Mouse (Mus musculus) limb, embryonic 12.5 days (tissue): ENCODE measurements at regions not wholly inside any gene's neighbourhood (a gene's known extent, or its start where the extent isn't known, plus 50 kb on each side); places are given as distances from the start of the nearest gene placed in this dataset.

Experiments
- ATAC-seq: fragments of 200-750 bp; cut with Nextera tagmentation; 2 replicates; pipeline ENCODE4 v1.8.0; 2017; ENCODE audit warnings: low read depth, moderate TSS enrichment; ENCODE audit not compliant: insufficient number of reproducible peaks, insufficient read depth, low FRiP score, low TSS enrichment
- H3K27ac ChIP-seq: fragments of 300-500 bp; sonication (generic); 2 replicates; pipeline ENCODE4 v1.5.1; 2016; ENCODE audit warnings: mild to moderate bottlenecking, moderate library complexity
- H3K27me3 ChIP-seq: fragments of 300-500 bp; sonication (generic); 2 replicates; pipeline ENCODE4 v1.6.1; 2016; ENCODE audit warnings: mild to moderate bottlenecking, moderate library complexity
- H3K36me3 ChIP-seq: fragments of 300-500 bp; sonication (generic); 2 replicates; pipeline ENCODE4 v1.6.1; 2016; ENCODE audit warnings: mild to moderate bottlenecking, moderate library complexity
- H3K4me1 ChIP-seq: fragments of 300-500 bp; sonication (generic); replicated peaks from 2 replicates; pipeline ENCODE4 v1.6.1; 2016
- H3K4me2 ChIP-seq: fragments of 300-500 bp; sonication (generic); 2 replicates; pipeline ENCODE4 v1.6.1; 2016; ENCODE audit warnings: mild to moderate bottlenecking, moderate library complexity
- H3K4me3 ChIP-seq: fragments of 300-500 bp; sonication (generic); replicated peaks from 2 replicates; pipeline ENCODE4 v1.5.1; 2016; ENCODE audit warnings: mild to moderate bottlenecking
- H3K9ac ChIP-seq: fragments of 300-500 bp; sonication (generic); replicated peaks from 2 replicates; pipeline ENCODE4 v1.6.1; 2016; ENCODE audit warnings: mild to moderate bottlenecking, moderate library complexity
- H3K9me3 ChIP-seq: fragments of 300-500 bp; sonication (generic); 2 replicates; pipeline ENCODE4 v1.6.1; 2016; ENCODE audit warnings: mild to moderate bottlenecking, moderate library complexity
- WGBS: fragments of 180-500 bp; shearing (Covaris S2); methylation state at CpG from one replicate; pipeline ENCODE4 v1.1.7; 2016; 5-methylcytosine and 5-hydroxymethylcytosine counted together

DNA sequence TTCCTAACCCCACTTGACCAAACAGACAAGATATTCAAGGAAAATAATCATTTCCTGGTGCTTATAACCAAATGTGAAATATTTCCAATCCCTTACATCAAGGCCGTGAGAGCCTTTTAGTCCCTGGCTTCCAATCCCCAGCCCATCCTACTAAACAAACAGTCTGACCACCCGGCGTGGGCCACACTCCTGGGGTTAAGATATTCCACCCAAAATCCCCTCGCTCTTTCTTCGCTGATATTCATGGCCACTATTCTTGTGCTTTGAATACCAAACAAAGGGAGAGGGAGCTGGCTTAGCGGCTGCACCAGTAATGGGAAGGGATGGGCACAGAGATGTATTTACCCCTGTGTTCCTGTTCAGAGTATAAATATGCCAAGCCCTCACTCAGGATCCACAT lies 139.4 kb downstream of the Foxa2 start:
- H3K9ac ChIP-seq, result no peak overlapping the region
- no peak for ATAC-seq
- peaks cover 5% of the 10 kb centered on the region; the same call in 1 of the 2 replicates for H3K27me3 ChIP-seq
- no peaks in the 10 kb centered on the region for H3K36me3 ChIP-seq
- 0 out of 2 replicates have a peak, but pooled peaks cover 11% of the 10 kb centered on the region for H3K4me1 ChIP-seq
- no peak overlapping the region for H3K27ac ChIP-seq
- 93% methylated on average over 6 of the region's 6 CpGs for WGBS
- no peak overlapping the region for H3K4me3 ChIP-seq
- no peak overlapping the region for H3K4me2 ChIP-seq
- H3K9me3 ChIP-seq, result no peaks in the 10 kb centered on the region

DNA sequence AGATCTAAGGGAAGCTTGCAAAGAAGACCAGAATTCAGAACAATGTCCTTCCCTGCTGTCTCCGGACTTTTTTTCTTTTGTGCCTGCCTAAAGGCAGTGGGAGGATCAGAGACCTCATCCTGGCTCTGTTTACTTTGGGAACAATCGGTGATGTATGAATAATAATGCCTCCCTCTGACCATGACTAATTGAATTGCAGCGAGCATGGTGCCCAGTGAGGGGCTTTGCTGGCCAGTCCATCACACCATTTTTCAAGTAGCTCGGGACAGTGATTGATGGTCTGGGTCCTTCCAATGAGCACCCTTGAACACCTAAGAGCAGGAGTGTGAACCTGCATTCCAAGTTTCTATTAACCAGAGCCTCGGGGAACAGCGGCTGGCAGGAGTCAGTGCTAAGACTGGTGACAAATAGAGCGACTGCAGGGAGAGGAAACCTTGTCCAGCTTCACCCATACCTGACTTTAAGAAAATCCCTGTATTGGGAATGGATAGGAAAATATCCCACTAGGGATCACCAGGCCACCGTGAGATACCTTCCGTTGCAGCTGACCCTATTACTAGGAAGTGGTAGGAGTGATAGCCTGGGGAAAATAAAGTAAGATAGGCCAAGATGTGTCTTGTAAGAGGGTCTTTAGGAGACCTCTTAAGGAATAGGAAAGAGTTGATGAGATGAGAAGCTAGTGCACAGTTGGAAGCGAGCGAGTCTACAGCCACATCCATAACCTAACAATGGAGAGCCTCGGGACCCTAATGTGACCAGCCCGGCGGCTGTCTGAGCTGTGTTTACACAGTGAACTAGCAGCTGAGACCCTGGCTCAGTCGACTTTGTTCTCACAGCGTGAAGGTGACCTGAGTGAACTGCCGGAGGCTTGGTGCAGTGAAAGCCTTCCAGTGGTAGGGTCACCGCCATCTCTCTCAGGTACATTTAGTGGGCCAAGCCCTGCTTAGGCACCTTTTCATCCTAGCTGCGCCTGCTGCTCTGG lies 140.7 kb downstream of the Foxa2 start:
- Histone ChIP-seq H3K4me2 (no peak overlapping the region), H3K27me3 (peaks cover 5% of the 10 kb centered on the region; the same call in 1 of the 2 replicates), H3K9ac (no peak overlapping the region), H3K27ac (no peak overlapping the region), H3K36me3 (no peaks in the 10 kb centered on the region), H3K9me3 (no peaks in the 10 kb centered on the region), H3K4me1 (0 out of 2 replicates have a peak, but pooled peaks cover 11% of the 10 kb centered on the region), H3K4me3 (no peak overlapping the region)
- no peak for ATAC-seq
- WGBS, result 34% methylated on average over 19 of the region's 19 CpGs

DNA sequence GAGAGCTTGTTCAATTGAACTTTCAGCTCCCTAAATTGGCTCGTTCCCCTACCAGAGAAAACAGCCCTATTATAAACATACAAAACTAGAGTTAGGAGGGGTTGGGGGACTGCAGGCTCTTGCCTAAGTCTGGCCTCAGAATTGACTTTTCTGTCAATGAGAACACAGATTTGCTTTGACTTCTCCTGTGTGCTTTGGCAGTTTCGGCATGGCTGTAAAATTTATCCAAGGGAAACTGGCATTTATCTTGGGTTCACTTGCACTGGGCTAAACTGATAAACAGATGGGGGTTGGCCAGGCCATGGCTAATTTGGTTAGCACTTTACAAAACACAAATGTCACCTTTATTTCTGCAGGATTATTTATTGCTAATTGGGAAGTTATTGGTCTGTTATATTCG lies 141.7 kb downstream of the Foxa2 start:
- Histone ChIP-seq H3K27me3 (peaks cover 5% of the 10 kb centered on the region; the same call in 1 of the 2 replicates), H3K27ac (no peak overlapping the region), H3K9ac (no peak overlapping the region), H3K36me3 (no peaks in the 10 kb centered on the region), H3K4me3 (no peak overlapping the region), H3K4me2 (no peak overlapping the region), H3K9me3 (no peaks in the 10 kb centered on the region), H3K4me1 (0 out of 2 replicates have a peak, but pooled peaks cover 11% of the 10 kb centered on the region)
- no peak for ATAC-seq
- WGBS, result 29% methylated on average over 3 of the region's 3 CpGs

DNA sequence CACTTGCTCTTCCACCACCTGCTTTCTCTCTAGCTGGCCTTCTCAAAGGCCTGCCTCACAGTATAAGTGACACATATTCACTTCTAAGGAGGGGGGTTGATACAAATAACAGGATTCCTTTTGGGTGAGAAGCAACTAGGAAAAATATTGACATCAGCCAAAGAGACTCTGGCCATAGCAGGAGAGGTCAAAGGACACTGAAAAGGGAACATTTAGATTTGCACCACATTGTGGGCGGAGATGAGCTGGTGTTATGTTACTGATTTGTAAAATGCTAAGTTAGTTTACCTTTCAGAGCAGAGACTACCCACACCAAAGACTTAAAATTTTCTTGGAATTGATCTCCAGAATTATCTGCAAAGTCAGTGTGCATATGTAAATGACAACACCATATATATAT lies 147.5 kb downstream of the Foxa2 start:
- no peak overlapping the region for H3K4me2 ChIP-seq
- WGBS, result 83% methylated on average over 1 of the region's 1 CpGs
- H3K27me3 ChIP-seq, result no peaks in the 10 kb centered on the region
- no peak overlapping the region for H3K27ac ChIP-seq
- no peaks in the 10 kb centered on the region for H3K4me1 ChIP-seq
- no peaks in the 10 kb centered on the region for H3K9me3 ChIP-seq
- H3K9ac ChIP-seq, result no peak overlapping the region
- no peak for ATAC-seq
- H3K36me3 ChIP-seq, result no peaks in the 10 kb centered on the region
- no peak overlapping the region for H3K4me3 ChIP-seq

DNA sequence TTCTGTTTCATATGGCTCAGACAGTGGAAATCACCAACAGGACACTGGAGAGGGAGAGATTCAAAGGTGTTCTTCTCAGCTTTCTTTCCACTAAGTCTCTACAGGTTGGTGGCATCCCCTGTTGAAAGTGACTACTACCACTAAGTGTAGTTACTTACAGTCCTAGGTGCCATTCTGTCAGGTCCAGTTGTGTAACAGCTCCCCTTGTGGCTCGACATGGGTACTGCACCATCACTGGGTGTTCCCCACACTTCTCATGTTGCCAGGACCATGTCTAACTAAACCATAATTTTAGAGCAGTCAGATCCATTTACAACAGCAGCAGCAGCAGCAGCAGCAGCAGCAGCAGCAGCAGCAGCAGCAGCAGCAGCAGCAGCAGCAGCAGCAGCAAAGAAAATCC lies 151.1 kb downstream of the Foxa2 start:
- Histone ChIP-seq H3K27me3 (no peaks in the 10 kb centered on the region), H3K27ac (no peak overlapping the region), H3K9ac (no peak overlapping the region), H3K36me3 (no peaks in the 10 kb centered on the region), H3K4me1 (no peaks in the 10 kb centered on the region), H3K9me3 (no peaks in the 10 kb centered on the region), H3K4me3 (no peak overlapping the region), H3K4me2 (no peak overlapping the region)
- 3% methylated on average over 1 of the region's 1 CpGs for WGBS
- no peak for ATAC-seq

DNA sequence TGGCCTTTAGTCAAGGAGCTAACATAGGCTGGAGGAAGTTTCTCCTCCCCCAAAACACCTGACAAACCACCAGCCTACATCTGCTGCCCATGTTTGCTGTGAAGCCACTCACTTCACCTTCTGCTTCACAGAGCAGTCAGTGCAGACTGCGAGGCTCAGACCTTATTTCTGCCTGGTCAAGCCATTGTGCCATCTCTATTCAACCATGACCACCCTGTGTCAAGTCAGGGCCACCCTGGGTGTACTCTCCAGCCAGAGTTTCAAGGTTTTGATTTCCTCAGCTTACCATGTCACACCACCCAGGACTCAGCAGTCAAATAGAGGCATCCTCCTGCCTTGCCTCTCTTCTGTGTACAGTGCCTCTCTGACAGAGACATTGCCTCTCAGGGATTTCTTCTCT lies 152.6 kb downstream of the Foxa2 start:
- no peaks in the 10 kb centered on the region for H3K36me3 ChIP-seq
- WGBS, result 61% methylated on average over 1 of the region's 1 CpGs
- no peak for ATAC-seq
- H3K9ac ChIP-seq, result no peak overlapping the region
- no peak overlapping the region for H3K4me2 ChIP-seq
- no peaks in the 10 kb centered on the region for H3K27me3 ChIP-seq
- H3K9me3 ChIP-seq, result no peaks in the 10 kb centered on the region
- H3K4me1 ChIP-seq, result no peaks in the 10 kb centered on the region
- no peak overlapping the region for H3K27ac ChIP-seq
- H3K4me3 ChIP-seq, result no peak overlapping the region

DNA sequence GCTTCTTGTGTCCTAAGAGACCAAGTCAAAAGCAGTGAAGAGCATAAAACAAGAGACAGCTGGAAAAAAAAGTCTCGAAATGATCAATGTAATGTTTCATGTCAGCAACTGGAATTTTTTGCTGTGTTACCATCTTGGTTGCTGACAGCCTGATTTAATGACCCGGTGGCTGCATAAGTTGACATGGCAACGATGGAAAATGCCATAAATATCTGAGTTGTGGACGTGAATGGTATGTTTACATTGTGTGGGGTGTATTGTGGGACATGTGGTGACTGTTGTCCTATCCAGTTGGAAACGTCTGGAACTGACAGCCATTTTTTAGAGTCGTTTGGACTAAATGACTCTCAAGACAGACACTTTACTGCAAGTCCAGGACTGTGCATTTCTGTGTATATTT lies 160.6 kb downstream of the Foxa2 start:
- 39% methylated on average over 6 of the region's 6 CpGs for WGBS
- no peak overlapping the region for H3K9ac ChIP-seq
- no peaks in the 10 kb centered on the region for H3K9me3 ChIP-seq
- H3K4me1 ChIP-seq, result 0 out of 2 replicates have a peak, but pooled peaks cover 8% of the 10 kb centered on the region
- no peaks in the 10 kb centered on the region for H3K36me3 ChIP-seq
- no peak for ATAC-seq
- H3K4me3 ChIP-seq, result no peak overlapping the region
- no peak overlapping the region for H3K27ac ChIP-seq
- no peak overlapping the region for H3K4me2 ChIP-seq
- H3K27me3 ChIP-seq, result no peaks in the 10 kb centered on the region

DNA sequence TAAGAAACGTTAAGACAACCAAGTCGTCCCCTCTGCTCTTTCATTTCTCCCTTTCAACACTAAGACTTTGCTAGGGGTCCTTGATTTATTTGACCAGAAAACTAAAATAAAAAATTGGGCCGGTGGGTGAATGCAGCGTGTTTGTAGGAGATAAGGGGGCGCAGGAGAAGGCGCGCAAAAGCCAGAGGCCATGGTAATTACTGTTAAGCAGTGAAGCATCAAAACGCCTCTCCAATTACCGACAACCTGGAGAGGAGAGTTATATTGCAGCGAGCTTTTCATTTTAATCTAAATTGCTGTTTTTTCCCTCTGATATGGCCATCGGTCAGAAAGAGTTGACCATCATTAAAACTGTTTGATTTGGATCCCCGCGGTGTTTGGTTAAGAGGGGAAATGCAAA lies 168.9 kb downstream of the Foxa2 start:
- Histone ChIP-seq H3K4me2 (peak overlapping the region; percentile 54; the same call in 1 of the 2 replicates), H3K4me1 (peaks cover 13% of the 10 kb centered on the region), H3K4me3 (no peak overlapping the region), H3K36me3 (no peaks in the 10 kb centered on the region), H3K27ac (no peak overlapping the region), H3K9ac (no peak overlapping the region), H3K27me3 (peaks cover 26% of the 10 kb centered on the region), H3K9me3 (no peaks in the 10 kb centered on the region)
- WGBS, result 23% methylated on average over 13 of the region's 13 CpGs
- ATAC-seq, result no peak

DNA sequence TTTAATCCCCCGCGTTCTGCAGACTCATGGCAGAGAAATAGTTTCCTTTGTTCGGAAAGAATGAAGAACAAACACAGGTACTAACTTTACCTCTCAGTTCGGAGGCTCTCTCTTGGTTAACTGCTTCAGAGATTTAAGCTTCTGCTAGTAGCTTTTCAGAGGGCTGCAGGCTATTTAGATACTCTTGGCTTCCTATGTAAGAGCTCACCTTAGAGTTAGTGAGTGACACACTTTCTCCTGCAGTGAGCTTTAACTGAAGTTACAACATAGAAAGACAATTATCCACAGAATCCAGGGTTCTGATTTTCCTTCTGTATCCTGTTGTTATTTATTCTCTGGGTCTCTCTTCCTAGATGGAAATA lies 169.2 kb downstream of the Foxa2 start:
- H3K27me3 ChIP-seq, result peaks cover 26% of the 10 kb centered on the region
- H3K4me1 ChIP-seq, result peaks cover 13% of the 10 kb centered on the region
- H3K4me3 ChIP-seq, result peak overlapping the region; percentile 29
- H3K9ac ChIP-seq, result no peak overlapping the region
- ATAC-seq, result no peak
- 19% methylated on average over 4 of the region's 4 CpGs for WGBS
- peak overlapping the region; percentile 54 for H3K4me2 ChIP-seq
- H3K27ac ChIP-seq, result no peak overlapping the region
- H3K36me3 ChIP-seq, result no peaks in the 10 kb centered on the region
- no peaks in the 10 kb centered on the region for H3K9me3 ChIP-seq

DNA sequence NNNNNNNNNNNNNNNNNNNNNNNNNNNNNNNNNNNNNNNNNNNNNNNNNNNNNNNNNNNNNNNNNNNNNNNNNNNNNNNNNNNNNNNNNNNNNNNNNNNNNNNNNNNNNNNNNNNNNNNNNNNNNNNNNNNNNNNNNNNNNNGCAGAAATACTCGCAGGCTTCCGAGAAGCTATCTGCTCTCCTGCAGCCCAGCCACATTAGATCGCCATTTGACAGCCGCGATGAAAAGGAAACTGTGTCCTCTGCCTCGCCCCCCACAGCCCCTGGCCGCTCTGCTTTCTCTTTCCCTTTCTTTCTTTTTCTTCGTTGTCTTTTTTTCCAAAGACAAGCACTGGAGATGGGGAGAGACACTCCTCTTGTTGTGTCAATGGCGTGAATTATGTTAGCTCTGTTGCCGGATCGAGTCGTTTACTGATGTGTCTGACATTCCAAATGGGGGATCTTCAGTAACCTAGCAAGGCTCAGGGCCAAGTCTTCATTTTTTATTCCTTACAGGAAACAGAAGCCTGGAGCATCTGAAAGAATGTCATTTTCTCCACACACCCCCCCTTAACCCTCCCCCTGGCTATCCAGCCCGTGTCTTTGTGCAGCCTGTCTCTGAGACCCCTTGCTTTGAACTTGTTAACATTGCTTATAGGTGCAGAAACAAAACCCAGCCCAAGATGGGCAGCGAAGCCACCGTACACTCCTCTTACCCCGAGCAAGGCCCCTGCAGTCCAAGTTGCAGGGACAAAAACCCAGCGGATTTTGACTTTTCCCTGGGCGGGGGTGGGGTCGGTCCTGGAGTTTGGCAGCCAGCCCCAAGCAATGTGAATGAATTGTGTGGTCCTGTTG lies 169.8 kb downstream of the Foxa2 start:
- no peaks in the 10 kb centered on the region for H3K9me3 ChIP-seq
- no peak for ATAC-seq
- H3K4me2 ChIP-seq, result peak overlapping the region; percentile 54
- peak overlapping the region; percentile 29 for H3K4me3 ChIP-seq
- no peak overlapping the region for H3K9ac ChIP-seq
- no peak overlapping the region for H3K27ac ChIP-seq
- H3K36me3 ChIP-seq, result no peaks in the 10 kb centered on the region
- WGBS, result 16% methylated on average over 19 of the region's 19 CpGs
- H3K27me3 ChIP-seq, result peaks cover 26% of the 10 kb centered on the region
- H3K4me1 ChIP-seq, result peaks cover 13% of the 10 kb centered on the region

DNA sequence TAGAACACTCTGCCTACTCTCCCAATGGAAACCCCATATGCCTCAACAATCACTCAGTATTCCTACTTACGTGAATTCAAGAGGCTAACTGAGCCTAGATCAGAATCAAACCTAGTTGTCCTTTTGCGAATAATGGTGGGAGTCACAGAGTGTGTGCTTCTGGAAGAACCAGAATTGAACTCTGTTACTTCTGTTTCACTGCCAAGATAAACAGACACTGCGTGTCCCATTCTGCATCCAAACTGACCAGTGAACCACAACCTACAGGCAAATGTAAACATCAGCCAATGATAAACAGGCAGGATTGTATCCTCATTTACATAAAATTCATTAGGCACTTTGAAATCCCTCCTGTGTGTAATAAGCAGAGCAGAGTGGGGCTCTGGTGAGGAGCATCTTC lies 173.8 kb downstream of the Foxa2 start:
- no peak overlapping the region for H3K4me3 ChIP-seq
- WGBS, result 85% methylated on average over 3 of the region's 3 CpGs
- peaks cover 21% of the 10 kb centered on the region for H3K27me3 ChIP-seq

More for the DNA sequence above, 173.8 kb downstream of the Foxa2 start:
- Histone ChIP-seq H3K9ac (no peak overlapping the region), H3K27ac (no peak overlapping the region), H3K4me2 (no peak overlapping the region), H3K4me1 (peaks cover 13% of the 10 kb centered on the region), H3K36me3 (no peaks in the 10 kb centered on the region), H3K9me3 (no peaks in the 10 kb centered on the region)
- ATAC-seq, result no peak
